Mouse (Mus musculus): ENCODE data around the gene Pusl1.

Pusl1 gene

DNA sequence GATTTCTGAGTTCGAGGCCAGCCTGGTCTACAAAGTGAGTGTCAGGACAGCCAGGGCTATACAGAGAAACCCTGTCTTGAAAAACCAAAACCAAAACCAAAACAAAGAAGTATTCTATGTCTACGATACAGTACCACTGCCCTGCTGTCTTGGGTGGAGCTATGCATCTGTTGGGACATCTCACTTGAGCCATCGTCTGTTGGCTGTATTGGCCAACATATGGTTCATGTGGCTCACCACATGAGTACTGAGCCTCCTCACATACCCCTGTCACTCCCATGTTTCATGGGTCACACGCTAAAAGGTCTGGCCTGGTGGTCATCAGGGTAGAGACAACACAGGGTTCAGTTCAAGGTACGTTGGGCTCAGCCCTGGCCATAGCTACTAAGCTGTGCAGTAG is 5.3 kb downstream of the Pusl1 start:
- 93% methylated on average over 5 of the region's 5 CpGs for WGBS

- 74% methylated on average over 3 of the region's 3 CpGs for WGBS
These were observed 8.0 kb downstream of the Pusl1 start for GRCm38 (mm10) chr4:155883587-155883986.

GRCm38 (mm10) chr4:155871404-155871803 is 20.2 kb downstream of the Pusl1 start:
- 94% methylated on average over 7 of the region's 7 CpGs for WGBS

- WGBS = under 1% methylated on average over 63 of the region's 63 CpGs
These were observed 22.1 kb downstream of the Pusl1 start, which contains the start of the genes Cptp and Ints11 for GRCm38 (mm10) chr4:155869317-155870033. Cptp (minus strand) TSS chr4:155869440. Ints11 (plus strand) TSS chr4:155869546.

DNA sequence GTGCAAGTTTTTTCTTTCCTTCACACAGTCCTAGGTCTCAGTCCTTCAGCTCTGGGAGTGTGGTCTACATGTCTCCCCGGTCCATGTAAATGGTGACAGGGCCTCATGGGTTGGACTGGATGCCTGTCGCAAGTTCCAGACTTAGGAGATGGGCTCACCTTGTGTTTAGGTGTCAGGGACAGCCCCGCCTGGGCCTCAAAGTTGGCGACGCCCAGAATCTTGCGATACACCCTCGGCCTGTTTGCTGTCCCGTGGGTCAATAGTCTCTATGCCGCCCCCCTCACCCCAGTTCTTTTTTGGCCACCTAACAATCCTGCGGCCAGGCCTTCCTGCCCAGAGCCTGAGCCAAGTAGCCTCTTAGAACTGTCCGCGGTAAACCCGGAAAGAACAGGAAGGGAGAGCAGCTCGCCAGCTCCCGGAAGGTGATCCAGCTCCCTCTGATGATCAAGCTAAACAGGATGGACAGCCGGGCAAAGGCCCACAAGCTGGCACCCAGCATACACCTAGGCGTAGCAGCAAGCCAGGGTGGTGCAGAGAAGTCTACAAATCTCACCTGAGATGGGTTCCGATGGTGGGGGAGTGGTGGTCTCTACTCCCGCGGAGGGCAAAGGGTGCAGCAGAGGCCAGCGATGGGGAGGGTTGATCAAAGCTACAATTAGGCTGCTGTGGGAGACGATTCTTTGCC is 22.8 kb downstream of the Pusl1 start:
- 6% methylated on average over 22 of the region's 22 CpGs for WGBS

DNA sequence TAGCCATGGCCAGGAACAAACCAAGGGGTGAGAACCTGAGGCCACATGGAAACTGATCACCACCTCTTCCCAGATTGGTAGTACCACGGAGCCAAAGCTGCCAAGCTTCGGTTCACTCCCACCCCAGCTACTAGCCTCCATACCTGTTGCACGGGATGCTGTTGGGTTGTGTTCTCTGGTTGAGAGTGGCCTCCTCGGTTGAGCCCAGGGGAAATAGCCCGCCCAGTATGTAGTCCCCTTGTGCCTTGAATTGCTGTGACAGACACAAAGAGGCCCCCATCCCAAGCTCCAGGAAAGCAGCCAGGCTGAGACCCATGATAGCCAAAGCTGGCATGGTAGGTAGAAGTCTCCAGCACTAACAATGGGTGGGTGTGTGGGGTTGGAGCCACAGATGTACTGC is 28.6 kb downstream of the Pusl1 start, which contains the start of gene Tas1r3:
Tas1r3 (minus strand) TSS at position 362 of the 400 bp plus-strand sequence.
- WGBS = 71% methylated on average over 5 of the region's 5 CpGs

DNA sequence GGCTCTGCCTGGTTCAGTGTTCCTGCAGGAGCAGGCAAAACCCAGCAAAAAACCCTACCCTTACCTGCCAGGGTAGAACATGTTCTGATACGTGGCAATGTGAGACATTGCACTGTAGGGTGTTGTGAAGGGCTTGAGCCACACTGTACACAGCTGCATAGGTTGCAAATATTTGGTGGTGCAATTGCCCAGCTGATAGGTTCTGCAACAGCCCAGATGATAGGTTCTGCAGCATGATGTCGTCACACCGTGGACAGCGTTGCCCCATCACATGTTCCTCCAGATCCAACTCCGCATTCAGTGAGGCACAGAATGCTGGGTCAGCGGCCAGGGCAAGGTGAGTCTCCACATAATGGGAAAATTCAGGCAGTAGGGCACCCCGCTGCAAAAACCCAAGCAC is 29.8 kb downstream of the Pusl1 start:
- WGBS = 86% methylated on average over 7 of the region's 7 CpGs

DNA sequence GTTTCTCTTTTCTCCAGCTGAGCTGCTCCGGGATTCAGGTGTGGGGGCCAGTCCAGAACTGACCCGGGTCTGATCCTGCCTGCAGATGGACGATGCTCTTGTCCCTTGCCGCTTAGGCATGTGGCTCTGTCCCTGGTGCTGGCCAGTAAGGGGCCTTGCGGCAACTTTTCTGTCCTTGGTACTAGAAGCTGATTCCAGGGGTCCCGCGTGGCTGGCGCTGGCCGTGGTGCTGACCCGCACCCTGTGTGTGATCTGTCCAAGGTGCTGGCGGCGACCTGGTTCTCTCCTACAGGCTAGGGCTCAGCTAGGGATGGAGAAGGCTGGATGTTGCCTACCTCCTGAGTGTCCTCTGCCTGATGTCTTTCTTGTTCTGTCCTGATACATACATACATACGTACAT is 32.3 kb downstream of the Pusl1 start:
- WGBS = 38% methylated on average over 13 of the region's 13 CpGs

DNA sequence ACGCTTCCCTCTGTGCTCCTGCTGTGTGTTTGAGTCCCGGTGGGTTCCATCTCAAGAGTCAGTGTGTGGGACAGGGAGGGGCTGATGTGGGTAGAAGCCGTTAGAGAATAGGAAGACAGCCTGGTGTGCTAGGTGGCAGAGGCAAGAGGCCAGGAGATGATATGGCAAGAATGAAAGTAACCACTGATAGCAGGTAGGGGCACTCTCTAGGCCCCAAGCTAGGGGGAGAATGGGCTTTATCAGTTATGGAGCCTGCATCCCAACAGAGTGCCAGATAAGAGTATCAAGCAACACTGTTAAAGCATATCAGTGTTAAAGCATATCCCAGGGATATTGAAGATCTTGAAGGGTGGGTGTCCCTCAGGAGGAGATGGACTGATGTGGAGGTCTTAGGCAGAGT is 34.7 kb downstream of the Pusl1 start:
- 56% methylated on average over 3 of the region's 3 CpGs for WGBS

GRCm38 (mm10) chr4:155856071-155856470 is 35.5 kb downstream of the Pusl1 start:
- 81% methylated on average over 12 of the region's 12 CpGs for WGBS

DNA sequence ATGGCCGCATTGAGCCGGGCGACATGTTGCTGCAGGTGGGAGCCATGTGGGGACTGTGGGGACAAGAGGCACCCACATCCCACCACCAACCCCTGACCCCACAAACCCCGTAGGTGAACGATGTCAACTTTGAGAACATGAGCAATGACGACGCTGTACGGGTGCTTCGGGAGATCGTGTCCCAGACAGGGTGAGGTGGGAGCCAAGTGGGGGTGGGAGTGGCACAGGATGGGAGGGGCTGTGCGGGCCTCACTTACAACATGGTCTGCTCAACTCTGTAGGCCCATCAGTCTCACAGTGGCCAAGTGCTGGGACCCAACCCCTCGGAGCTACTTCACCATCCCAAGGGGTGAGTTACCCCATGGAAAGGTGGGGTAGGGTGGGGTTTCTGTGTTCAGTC is 36.6 kb downstream of the Pusl1 start:
- WGBS = 92% methylated on average over 12 of the region's 12 CpGs

- 88% methylated on average over 9 of the region's 9 CpGs for WGBS
These were observed 38.2 kb downstream of the Pusl1 start for GRCm38 (mm10) chr4:155853421-155853820.

DNA sequence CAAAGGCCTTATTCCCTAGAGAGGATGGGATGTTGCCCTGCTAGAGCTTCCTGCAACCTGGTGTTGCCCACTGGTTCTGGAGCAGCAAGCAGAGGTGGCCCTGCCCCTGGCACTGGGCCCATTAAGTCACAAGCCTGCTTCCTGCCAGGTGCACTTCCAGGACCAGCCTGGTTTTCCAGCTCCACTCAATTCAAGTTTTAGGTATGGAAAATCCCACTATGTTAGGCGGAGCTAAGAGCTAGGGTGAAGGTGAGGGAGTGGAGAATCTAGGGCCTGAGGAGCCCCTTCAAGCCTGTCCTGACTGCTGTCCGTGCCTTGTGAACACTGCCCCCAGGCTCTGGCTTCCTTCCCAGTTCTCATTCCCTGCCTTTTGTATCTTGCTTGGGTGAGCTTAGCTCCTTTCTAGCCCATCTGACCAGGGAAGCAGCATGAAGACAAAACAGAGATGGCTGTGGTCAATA is 39.6 kb downstream of the Pusl1 start:
- WGBS = 55% methylated on average over 2 of the region's 2 CpGs

DNA sequence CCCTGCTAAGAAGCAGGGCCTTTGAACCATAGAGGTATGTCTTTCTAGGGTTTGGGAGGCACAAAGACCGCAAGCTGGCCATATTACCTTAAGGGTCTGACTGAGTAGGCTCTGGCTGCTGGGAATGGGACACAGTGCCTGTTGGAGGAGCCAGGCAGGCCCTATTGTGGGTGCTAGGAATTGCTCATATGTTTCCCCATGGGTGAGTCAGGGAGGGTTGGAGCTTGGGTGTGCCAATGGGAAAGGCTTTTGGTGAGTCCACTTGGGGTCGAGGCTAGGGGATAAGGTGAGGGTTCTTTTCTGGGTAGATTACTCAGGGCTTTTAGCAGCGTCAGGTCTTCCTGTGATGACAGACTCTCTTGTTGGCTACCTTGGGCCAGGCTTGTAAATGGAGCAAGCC is 40.2 kb downstream of the Pusl1 start:
- 86% methylated on average over 3 of the region's 3 CpGs for WGBS

- WGBS = 85% methylated on average over 3 of the region's 3 CpGs
These were observed 41.7 kb downstream of the Pusl1 start for GRCm38 (mm10) chr4:155849792-155850451.

GRCm38 (mm10) chr4:155849391-155849790 is 42.2 kb downstream of the Pusl1 start:
- WGBS = 91% methylated on average over 2 of the region's 2 CpGs

- 59% methylated on average over 7 of the region's 7 CpGs for WGBS
These were observed 43.0 kb downstream of the Pusl1 start for GRCm38 (mm10) chr4:155848434-155849095.

DNA sequence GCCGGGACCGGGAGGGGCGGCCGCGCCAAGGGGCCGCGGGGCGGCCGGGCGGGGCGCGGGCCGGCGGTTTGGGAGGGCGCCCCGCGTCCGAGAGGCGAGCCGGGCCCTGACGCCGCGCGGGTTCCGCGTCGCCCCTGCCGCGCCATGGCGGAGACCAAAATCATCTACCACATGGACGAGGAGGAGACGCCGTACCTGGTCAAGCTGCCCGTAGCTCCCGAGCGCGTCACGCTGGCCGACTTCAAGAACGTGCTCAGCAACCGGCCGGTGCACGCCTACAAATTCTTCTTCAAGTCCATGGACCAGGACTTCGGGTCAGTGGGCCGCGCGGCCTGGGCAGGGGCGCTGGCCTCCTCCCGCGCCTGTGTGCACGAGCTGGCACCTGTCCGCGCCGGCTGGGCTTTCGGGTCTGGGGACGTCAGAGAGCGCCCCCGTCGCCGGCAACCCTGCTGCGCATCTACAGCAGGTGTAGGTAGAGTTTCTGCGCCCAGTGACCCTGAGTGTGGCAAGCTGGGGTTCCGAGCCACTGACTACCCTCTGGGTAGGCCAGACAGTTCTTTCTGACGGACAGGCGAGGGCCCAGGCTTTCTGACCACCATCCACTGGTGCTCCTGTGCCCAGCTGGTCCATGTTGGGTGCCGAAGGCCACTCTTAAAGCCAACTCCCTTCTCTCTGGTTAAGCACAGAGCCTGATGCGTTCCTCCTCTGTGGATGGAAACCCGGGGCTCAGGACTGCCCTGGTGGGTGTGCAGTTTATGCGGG is 43.8 kb downstream of the Pusl1 start:
- 2% methylated on average over 52 of the region's 69 CpGs for WGBS

- 2% methylated on average over 65 of the region's 65 CpGs for WGBS
These were observed 44.6 kb downstream of the Pusl1 start, which contains the start of gene Dvl1 for GRCm38 (mm10) chr4:155846871-155847578. Dvl1 (plus strand) TSS chr4:155847402.

- WGBS = 94% methylated on average over 5 of the region's 5 CpGs
These were observed 48.4 kb downstream of the Pusl1 start for GRCm38 (mm10) chr4:155843231-155843630.
